Mouse (Mus musculus) testis, adult 2 months (tissue): Measurements from ENCODE around the gene Flvcr2. TPM values are rescaled to one million over a fixed set of nuclear protein-coding genes. Genes with fewer than 3 reads are reported as not detected.

Source experiments
- H3K27ac ChIP-seq: fragments of 200-500 bp; 2 replicates; pipeline ENCODE4 v1.5.1; 2012; ENCODE audit warnings: low read depth, low read length; ENCODE audit not compliant: control insufficient read depth, insufficient read depth
- H3K27me3 ChIP-seq: fragments of 200-500 bp; 2 replicates; pipeline ENCODE4 v1.6.1; 2012; ENCODE audit warnings: mild to moderate bottlenecking, low read length, moderate library complexity; ENCODE audit not compliant: control insufficient read depth, insufficient read depth
- H3K36me3 ChIP-seq: fragments of 200-500 bp; 2 replicates; pipeline ENCODE4 v1.6.1; 2012; ENCODE audit warnings: mild to moderate bottlenecking, low read length; ENCODE audit not compliant: control insufficient read depth, insufficient read depth
- H3K4me1 ChIP-seq: fragments of 200-500 bp; 2 replicates; pipeline ENCODE4 v1.6.1; 2012; ENCODE audit warnings: low read length; ENCODE audit not compliant: control insufficient read depth, insufficient read depth
- H3K4me3 ChIP-seq: fragments of 200-500 bp; 2 replicates; pipeline ENCODE4 v1.5.1; 2012; ENCODE audit warnings: low read depth, mild to moderate bottlenecking, low read length, moderate library complexity, mixed read lengths; ENCODE audit not compliant: control insufficient read depth
- CTCF ChIP-seq: fragments of 200-500 bp; IDR thresholded peaks from 2 replicates; pipeline ENCODE4 v1.5.1; 2012; ENCODE audit warnings: low read depth, mild to moderate bottlenecking, inconsistent platforms, low read length, moderate library complexity; ENCODE audit not compliant: control insufficient read depth, insufficient read depth, insufficient replicate concordance
- POLR2A ChIP-seq: fragments of 200-500 bp; IDR thresholded peaks from 2 replicates; pipeline ENCODE4 v1.6.1; 2012; ENCODE audit warnings: low read depth, mild to moderate bottlenecking, inconsistent platforms, low read length, moderate library complexity; ENCODE audit not compliant: control insufficient read depth
- polyA plus RNA-seq: library from polyadenylated mRNA; depleted of rRNA; stranded (reverse); fragments of >200 nt; gene quantifications from 2 replicates; pipeline ENCODE4 v1.2.3, GENCODE M21; 2012

Gene Flvcr2
- polyA plus RNA-seq, 1 experiment: 59.5 TPM

DNA sequence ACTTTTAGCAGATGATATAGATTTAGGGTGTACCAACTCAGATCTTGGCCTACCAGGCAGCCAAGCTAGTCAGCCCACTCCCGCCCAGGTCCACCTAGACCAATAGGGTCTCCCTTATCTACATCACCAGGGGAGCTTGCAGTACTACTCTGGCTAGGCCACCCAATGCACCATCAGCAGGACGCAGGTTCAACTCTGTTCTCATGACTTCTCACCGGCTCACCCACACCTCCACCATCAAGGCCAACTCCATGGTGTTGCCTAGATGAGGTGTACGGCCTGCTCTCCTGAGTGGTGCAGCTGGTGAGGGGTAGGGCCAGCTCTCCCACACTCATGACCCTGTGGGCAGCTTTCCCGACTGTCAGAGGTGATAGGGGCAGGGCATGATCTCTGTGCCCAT, 32.2 kb upstream of the Flvcr2 start:
- H3K36me3 ChIP-seq: no peaks in the 10 kb centered on the region
- no peak overlapping the region for H3K4me3 ChIP-seq
- no peak overlapping the region for H3K27ac ChIP-seq
- TF ChIP-seq CTCF: no peak
- no peak for TF ChIP-seq POLR2A
- H3K27me3 ChIP-seq: no peaks in the 10 kb centered on the region
- H3K4me1 ChIP-seq: no peaks in the 10 kb centered on the region

DNA sequence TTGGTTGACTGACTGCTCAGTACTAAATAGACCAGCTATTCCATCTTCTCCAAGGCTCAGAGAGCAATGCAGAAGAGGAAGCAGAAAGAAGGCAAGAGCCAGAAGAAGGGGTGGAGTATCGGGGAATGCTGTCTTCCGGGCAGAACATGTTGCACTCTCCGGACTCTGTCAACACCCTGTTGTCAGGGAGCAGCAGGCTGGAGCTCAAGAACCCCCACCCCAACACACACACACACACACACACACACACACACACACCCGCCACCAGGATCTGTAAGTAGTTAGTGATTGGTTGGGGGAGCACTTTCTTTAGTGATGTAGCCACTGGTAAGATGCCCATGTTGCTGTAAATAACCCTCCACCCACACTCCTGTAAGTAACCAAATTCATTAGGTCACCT, 21.0 kb upstream of the Flvcr2 start:
- H3K4me1 ChIP-seq: peaks cover 4% of the 10 kb centered on the region; the same call in 1 of the 2 replicates
- no peak overlapping the region for H3K4me3 ChIP-seq
- no peak overlapping the region for H3K27ac ChIP-seq
- H3K27me3 ChIP-seq: no peaks in the 10 kb centered on the region
- TF ChIP-seq POLR2A (no peak), CTCF (no peak)
- no peaks in the 10 kb centered on the region for H3K36me3 ChIP-seq

DNA sequence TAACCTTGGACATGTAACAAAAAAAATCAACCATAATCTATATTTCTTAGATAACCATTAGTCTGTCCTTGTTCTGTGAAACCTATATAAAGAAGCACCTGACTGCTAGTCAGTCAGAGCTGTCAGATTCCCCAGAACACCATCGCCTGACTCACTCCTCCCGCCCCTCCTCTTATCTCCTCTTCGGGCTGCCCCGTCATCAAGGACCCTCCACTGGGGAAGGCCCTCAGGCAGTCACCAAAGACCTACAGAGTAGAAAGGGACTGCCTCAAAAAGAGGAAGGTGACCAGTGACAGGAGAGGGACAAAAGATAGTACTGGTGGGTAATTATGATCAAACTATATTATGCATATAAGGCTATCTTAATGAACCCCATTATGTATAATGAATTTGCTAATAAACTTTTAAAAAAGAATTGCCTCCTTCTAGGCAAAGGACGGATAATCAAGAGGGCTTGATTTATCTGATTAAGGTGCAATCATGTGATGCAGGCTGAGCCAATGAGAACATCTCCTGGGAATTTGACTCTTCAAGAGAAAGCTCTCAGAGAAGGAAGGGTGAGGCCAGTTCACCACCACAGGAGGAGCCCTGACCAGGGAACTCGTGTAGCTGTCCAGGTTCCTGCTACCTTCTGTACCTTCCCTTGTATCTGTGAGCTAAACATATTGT, 19.5 kb upstream of the Flvcr2 start:
- no peak overlapping the region for H3K27ac ChIP-seq
- H3K36me3 ChIP-seq: no peaks in the 10 kb centered on the region
- TF ChIP-seq POLR2A: no peak
- no peak for TF ChIP-seq CTCF
- H3K4me3 ChIP-seq: no peak overlapping the region
- H3K4me1 ChIP-seq: peaks cover 4% of the 10 kb centered on the region; the same call in 1 of the 2 replicates
- no peaks in the 10 kb centered on the region for H3K27me3 ChIP-seq

- peaks cover 4% of the 10 kb centered on the region; the same call in 1 of the 2 replicates for H3K4me1 ChIP-seq
- H3K4me3 ChIP-seq: no peak overlapping the region
- no peak overlapping the region for H3K27ac ChIP-seq
- no peaks in the 10 kb centered on the region for H3K27me3 ChIP-seq
- H3K36me3 ChIP-seq: no peaks in the 10 kb centered on the region
- TF ChIP-seq CTCF: no peak
- no peak for TF ChIP-seq POLR2A
Measured at GRCm38 (mm10) chr12:85728181-85728580, 18.2 kb upstream of the Flvcr2 start.

- Histone ChIP-seq H3K4me1 (peaks cover 4% of the 10 kb centered on the region; the same call in 1 of the 2 replicates), H3K36me3 (no peaks in the 10 kb centered on the region), H3K27me3 (no peaks in the 10 kb centered on the region), H3K4me3 (peak overlapping the region; percentile 6), H3K27ac (no peak overlapping the region)
- TF ChIP-seq POLR2A (no peak), CTCF (peak; percentile 100)
Measured at GRCm38 (mm10) chr12:85729022-85729944, 17.1 kb upstream of the Flvcr2 start.

- Histone ChIP-seq H3K27ac (no peak overlapping the region), H3K27me3 (no peaks in the 10 kb centered on the region), H3K36me3 (no peaks in the 10 kb centered on the region), H3K4me1 (peaks cover 4% of the 10 kb centered on the region; the same call in 1 of the 2 replicates), H3K4me3 (no peak overlapping the region)
- TF ChIP-seq POLR2A (no peak), CTCF (no peak)
Measured at GRCm38 (mm10) chr12:85729945-85730290, 16.4 kb upstream of the Flvcr2 start.

DNA sequence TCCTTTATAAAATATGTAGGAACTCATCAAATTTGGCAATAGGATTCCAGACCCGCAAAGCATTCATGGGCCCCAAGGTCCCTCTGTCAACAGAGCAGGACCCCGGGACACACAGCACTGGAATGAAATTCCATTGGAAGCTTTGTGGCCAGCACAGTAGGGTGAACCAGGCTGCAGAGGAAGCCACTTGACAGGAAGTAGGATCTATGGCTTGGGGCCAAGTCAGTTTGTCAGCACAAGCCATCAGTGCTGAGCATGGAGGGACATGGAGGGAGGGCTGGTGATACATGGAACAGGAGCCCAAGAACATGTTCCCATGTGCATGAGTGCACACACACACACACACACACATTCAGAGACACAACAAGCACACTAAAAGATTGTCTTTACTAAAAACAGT, 10.1 kb upstream of the Flvcr2 start:
- H3K4me1 ChIP-seq: no peaks in the 10 kb centered on the region
- H3K36me3 ChIP-seq: no peaks in the 10 kb centered on the region
- no peaks in the 10 kb centered on the region for H3K27me3 ChIP-seq
- no peak overlapping the region for H3K4me3 ChIP-seq
- TF ChIP-seq POLR2A: no peak
- no peak for TF ChIP-seq CTCF
- no peak overlapping the region for H3K27ac ChIP-seq

GRCm38 (mm10) chr12:85736960-85737359, 9.4 kb upstream of the Flvcr2 start:
- Histone ChIP-seq H3K27me3 (no peaks in the 10 kb centered on the region), H3K36me3 (no peaks in the 10 kb centered on the region), H3K27ac (no peak overlapping the region), H3K4me3 (no peak overlapping the region), H3K4me1 (no peaks in the 10 kb centered on the region)
- no peak for TF ChIP-seq POLR2A
- TF ChIP-seq CTCF: no peak
